Mouse (Mus musculus) heart, postnatal 0 days (tissue): ENCODE measurements at regions not wholly inside any gene's neighbourhood (a gene's known extent, or its start where the extent isn't known, plus 50 kb on each side); places are given as distances from the start of the nearest gene placed in this dataset.

Experiments
- CTCF ChIP-seq: IDR thresholded peaks from 2 replicates; pipeline ENCODE4 v1.5.1; 2016; ENCODE audit warnings: antibody characterized with exemption, control low read depth, low read depth
- EP300 ChIP-seq: IDR thresholded peaks from 2 replicates; pipeline ENCODE4 v1.6.1; 2016; ENCODE audit warnings: antibody characterized with exemption, low read depth

DNA sequence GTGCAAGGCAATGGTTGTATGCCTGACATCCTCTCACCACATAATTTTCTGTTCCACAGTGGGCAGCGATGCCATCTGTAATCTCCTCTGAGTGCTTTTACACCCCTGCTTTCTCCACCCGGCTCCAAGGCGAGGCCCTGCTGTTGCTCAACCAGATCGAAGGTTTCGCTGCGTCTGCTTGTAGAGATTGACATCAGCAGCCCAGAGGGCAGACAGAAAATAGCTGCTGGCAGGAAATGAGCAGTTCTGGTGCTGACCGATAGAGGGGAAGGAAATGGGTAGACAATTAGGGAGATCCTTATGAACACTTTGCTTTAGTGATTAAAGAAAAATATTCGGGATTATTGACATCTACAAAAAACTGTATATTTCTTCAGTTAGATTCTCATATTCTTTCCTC lies 155.3 kb upstream of the Prickle1 start:
- TF ChIP-seq CTCF: peak; percentile 55
- TF ChIP-seq EP300: no peak
